Mouse (Mus musculus) spleen, embryonic (tissue): ENCODE data around the gene Gm11437.

Experiments used
- CTCF ChIA-PET: fragments of 350-600 bp; sonication (Branson Sonifier 250); formaldehyde crosslinking; loops from one replicate; lab custom pipeline; 2022; lab: Charles Lee

The Gm11437 gene

DNA sequence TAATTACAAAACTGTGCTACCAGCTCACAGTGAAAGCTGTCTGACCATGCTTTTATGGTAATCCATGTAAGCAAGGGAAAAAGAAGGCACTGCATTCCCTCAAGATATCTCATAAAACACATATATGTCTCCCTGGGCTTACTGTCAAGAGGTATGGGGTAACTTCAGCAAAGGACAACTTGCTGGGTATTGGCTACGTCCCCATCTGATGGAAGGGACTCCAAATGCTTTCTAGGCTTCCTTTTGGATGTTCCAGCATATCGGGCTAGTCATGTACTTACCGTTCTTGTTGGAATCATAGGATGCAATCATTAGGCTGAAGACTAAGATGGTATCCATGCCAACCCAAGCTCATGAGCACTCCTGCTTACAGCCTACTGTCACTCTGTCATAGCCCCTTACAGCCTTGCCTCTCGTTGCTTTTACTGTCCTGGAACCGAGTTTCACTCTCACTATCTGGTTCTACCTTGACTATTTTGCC lies at the start of gene Gm11437:
Gene Gm11437, minus strand, starts transcription at position 431 of the 481 bp plus-strand sequence.
- CTCF ChIA-PET: interaction anchor here (0.6 kb wide), 1 partner anchor 14 kb away, joined by 3 read pairs; no protein-coding TSS in a partner anchor

DNA sequence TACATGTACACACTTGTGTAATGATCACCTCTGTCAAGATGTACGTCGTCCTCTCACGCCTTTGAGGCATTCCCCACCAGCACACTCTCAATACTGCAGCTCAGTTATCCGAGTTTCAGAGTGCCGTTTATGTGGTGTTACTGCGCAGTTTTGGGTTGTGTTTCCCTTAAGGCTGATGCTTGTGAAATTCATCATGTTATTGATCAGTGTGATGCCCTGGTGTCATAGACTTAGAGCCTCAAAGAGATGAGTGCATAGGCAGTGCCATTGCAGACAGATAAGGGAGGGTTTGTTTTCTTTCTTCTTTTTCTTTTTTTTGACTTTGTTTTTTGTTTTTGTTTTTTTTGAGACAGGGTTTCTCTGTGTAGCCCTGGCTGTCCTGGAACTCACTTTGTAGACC lies 43.6 kb upstream of the Gm11437 start:
- CTCF ChIA-PET: no interaction called here

DNA sequence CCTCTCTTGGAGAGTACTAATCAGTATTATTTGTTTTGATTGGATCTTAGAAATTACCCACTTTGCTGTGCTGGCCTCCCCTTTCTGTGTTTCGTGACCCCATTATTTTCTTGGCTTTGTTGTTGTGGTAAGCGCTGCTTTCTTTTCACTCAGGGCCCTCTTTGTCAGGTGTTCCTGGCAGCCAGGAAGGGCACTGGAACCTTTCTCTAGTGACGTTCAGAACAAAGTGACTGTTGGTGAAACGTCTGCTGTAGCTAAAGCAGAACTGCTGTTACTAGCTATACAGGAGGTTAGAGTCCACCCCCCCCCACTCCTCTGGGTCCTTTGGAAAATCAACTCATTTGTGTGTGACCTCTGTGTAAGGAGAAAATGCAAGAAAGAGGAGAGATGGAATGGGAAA lies 38.5 kb upstream of the Gm11437 start:
- CTCF ChIA-PET: no interaction called here

DNA sequence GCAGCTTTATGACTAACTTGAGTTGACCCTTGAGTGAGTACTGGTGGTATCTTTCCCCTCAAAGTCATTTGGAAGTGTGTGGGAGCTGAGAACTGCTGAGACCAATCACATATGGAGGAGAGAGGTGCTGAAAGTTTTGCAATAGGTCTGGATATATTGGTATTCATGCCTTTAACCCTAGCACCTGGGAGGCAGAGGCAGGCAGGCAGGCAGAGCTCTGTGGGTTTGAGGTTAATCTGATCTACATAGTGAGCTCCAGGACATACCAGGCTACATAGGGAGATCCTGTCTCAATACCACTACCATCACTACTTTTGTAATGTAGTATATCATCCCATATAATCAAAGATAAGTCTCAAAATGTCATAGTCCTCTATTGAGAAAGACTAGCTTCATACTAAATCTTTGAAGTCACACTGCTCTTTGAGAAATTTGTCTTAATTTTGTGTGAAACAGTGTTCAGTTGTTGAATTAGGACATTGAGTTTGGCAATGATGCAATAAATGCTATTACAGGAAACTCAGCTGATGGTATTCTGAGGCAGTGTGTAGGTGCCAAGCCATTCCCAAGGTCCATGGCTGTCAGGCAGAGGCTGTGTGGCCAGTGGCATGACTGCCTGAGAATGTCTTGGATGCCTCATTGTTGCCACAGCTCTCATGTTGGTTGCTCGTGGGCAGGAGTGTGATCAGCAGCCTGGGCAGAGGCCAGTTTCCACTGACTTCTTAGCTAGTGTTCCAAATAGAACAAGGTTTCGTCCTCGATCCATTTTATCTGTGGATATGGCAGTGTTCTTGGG lies 30.5 kb upstream of the Gm11437 start:
- CTCF ChIA-PET: interaction anchor here (0.6 kb wide), 1 partner anchor 43 kb away, joined by 19 read pairs; no protein-coding TSS in a partner anchor

DNA sequence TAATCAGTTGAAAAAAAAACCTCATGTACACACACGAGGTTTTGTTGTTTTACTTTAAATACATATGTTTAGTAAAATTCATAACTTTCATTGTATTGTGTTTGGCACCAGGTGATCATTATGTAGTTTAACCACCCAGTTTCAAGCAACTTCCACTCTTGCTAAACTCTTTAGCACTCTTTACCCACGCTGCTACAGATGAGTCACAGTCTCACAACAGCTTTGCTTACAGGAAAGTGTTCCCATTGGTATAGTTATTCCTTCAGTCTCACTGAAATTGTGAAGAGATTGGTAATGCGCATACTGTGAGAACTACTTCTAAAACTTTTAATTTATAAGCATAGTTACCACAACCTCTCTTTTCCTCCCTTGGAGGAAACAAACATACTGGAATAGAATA lies 27.5 kb upstream of the Gm11437 start:
- CTCF ChIA-PET: no interaction called here

DNA sequence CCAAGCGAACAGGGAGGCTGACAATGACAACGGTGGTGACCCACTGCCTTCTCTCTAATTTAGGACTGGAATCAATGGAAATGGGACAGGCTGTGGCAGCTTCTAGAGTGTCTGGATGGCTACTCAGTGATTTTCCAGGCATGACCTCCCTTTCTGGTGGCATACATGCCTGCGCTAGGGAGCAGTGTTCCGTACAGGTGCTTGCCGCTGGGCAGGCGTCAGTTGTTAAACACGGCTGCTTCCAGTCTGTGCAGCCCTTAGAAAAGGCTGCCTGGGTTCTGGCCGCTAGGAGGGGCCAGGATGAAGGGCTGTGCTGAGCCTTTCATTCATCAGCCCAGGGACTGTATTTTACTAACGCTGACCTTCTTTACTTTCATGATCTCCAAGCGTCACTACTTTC lies 26.0 kb upstream of the Gm11437 start:
- CTCF ChIA-PET: no interaction called here

DNA sequence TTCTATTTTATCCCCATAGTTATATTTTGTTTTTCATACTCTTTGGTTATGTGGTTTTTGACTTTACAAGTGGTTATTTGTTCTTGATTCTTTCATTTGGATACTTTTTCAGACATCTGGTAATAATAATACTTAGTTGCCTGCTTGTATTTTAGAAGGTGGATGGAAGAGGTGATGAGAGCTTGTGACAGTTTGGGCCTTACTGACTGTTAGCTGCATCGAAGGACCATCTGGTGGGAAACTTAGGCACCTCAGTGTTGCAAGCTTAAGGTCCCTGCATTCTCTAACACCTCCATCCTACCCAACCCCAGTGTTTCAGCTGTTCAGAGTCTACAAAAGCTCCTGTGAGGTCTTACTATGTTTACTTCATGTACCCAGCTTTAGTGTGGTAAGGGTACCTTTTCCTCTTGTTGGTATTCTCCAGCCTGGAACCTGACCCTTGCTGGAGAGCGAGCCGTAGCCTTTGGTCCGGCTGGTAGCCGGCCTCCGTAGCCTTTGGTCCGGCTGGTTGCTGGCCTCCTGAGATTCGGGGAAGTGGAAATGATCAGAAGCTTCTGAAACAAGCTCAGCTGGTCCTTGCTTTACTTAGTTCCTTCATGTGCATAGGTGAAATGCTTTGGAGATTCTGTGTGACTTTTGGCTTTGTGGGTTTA lies 23.4 kb upstream of the Gm11437 start:
- CTCF ChIA-PET: no interaction called here

DNA sequence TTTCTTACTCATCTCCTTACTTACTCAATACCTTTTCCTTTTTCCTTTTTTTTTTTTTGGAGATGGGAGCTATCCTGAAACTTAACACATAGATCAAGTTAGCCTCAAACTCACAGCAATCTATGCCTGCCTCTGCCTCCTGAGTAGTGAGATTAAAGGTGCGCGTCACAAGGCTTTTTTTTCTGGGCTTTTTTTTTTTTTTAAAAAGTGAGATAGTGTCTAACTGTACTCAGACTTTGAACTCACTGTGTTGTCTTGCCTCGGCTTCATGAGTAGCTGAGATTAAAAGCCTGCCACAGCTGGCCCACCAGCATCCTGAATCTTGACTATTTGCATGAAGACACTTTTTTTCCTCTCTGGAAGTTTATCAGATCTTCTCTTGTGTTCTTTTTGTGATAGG lies 21.3 kb upstream of the Gm11437 start:
- CTCF ChIA-PET: no interaction called here

DNA sequence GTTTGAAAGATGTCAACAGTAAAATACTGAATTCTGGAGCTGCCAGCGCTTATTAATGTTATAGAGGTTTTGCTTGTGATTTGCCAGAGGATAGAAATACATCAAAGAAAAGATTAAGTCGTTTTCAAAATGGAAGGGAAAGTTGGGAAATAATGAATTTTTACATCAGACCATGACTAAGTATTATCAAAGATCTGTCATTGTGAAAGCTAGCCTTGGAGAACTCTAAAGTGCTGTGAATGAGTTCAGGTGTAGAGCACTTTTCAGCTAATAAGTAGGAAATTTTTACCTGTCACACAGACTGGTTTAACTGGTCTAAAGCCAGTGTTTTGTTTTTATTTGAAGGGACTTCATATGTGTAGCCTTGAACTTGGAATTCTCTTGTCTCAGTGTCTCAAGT lies 14.0 kb upstream of the Gm11437 start:
- CTCF ChIA-PET: interaction anchor here (0.6 kb wide), 1 partner anchor 14 kb away, joined by 3 read pairs; no protein-coding TSS in a partner anchor

DNA sequence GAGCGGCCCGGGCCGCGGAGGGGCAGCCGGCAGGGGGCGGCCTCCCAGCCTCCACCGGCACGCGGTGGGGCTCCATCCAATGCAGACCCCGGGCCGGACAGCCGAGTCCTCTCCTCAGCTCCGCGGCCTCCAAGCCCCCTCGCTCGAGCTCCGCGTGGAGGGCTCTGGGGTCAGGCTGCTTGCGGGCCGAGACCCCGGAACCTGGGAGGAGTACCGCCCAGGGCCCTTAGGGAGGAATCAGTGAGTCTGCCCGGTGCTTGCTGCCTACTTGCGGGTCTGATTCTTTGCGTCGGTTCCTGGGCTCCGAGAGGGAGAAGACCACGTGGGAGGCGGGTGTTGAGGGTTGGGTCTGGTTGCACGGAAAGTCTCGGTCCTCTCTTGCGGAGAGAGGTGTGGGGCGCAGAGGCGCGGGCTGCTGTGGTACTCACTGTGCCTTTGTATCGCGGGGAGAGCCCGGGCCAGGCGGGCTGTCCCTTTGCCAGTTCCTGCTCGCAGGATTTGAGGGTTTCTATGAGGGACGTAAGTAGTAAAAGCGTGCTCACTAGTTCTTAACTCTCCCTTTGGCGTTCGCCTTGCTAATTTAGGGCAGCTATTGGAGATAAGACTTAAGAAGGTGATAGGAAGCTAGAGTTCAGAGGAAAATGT lies 12.8 kb upstream of the Gm11437 start:
- CTCF ChIA-PET: interaction anchor here (0.6 kb wide), 1 partner anchor 71 kb away, joined by 7 read pairs; no protein-coding TSS in a partner anchor

DNA sequence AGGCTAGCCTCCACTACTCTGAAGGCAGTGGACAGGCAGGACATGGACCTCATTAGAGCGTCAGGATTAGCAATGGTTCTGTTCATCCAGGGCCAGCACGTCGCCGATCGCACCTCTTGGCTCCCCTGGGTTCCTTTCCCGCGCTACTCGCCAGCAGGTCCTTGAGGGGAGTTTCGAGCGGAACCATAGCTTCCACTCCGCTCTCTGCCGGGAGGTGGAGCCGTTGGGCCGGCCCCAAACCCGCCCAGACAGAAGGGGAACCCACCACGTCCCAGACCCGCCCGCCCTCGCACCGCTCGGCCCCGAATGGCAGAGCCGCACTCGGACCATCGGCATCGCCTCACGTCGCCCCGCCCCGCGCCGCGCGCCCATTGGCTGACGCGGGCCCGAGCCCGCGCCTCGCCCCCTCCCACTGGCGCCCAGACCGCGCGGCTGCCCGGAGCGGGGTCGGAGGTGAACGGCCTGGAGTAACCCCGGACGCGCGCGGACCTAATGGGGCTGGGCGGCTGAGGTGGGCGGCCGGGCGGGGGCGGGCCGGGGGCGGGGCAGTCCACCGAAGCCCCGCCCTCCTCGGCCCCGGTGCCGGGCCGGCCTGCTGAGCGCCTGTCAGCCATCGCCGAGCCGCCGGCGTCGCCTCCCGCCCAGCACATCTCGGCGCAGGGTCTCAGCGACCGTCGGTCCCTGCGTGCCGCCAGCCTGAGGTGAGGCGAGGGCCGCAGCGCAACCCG lies 12.1 kb upstream of the Gm11437 start:
- CTCF ChIA-PET: interaction anchor here (0.6 kb wide), 1 partner anchor 71 kb away, joined by 7 read pairs; no protein-coding TSS in a partner anchor

DNA sequence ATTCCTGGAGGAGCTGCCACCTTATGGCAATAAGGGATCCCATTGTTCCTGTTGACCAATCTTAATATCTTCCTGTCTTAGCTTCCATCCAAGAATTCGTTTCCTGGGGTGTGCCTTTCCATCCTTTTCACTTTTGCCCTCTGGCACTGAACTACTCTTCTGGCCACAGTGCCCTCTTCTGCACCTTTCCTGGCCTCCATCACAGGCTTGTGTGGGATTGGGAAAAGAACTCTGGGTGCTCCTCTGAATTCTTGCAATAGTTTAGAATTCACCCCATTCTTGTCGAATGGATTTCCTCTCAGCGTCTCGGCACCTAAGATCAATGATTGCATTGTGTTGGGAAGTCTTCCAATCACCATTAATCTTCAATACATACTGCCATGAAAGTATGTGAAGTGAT lies 11.3 kb upstream of the Gm11437 start:
- CTCF ChIA-PET: interaction anchor here (0.6 kb wide), 1 partner anchor 908 kb away, joined by 6 read pairs; no protein-coding TSS in a partner anchor

DNA sequence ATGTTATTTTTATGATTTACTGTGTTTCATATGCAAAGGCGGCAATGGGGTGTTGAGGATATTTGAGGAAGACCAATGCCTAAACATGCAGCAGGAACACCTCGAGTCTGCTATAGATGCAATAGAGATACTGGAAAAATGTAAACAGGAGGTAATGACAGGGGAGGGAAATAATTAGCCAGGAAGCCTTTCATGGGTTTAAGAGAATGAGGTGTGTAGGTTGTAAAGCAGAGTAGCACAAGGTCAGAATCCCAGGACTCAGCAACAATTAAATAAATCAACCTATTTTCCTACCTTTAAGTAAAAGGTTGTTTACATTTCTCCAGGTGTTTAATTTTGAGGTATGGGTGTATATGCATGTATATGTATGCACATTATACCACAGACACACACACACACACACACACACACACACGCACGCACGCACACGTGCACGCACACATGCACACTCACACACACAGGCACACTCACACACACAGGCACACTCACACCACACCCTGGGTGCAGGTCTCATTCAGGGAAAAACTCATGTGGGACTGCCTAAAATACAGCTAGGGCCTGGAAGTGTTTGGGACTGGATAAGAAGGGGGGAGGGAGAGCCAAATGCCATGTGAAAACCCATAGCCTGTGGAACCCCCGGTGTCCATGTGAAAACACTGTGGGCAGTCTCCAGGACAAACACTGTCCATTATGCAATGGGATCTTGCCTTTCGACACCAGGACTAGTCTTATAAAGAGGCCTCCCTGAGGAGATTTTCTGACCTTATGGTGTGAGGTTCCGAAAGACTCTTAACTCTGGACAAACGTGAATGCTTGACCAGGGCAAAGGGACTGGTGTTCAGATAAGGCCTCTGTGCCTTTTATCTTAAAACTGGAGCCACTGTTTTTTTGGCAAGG lies 5.5 kb upstream of the Gm11437 start:
- CTCF ChIA-PET: interaction anchor here (0.5 to 0.6 kb wide), 2 partner anchors 22 to 134 kb away, joined by 4 to 8 read pairs; no protein-coding TSS in a partner anchor

DNA sequence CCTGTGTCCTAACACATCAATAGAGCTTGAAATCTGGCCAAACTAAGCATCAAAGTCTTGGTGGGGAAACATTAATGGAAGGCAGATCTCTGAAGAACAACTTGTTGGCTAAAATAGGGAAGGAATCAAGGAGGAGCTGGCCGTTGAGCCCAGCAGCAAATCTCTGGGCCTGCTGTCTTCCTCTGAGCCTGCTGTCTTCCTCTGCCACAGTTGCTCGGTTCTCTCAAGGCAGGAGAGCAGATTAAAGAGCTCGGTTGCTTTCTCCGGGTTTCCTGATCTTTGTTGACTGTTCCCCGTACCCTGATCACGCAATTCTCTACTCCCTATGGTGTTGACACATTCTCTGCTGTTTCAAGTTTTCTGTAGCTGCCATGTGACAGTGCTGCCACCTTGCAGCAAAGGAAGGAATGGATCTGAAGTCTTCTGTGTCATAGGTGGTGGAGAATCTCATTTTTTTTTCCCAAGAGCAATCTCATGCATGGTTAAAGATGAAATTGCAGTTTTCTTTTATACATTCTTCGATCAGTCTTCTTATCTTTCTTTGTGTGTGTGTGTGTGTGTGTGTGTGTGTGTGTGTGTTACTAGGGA lies 1.5 kb upstream of the Gm11437 start:
- CTCF ChIA-PET: no interaction called here

DNA sequence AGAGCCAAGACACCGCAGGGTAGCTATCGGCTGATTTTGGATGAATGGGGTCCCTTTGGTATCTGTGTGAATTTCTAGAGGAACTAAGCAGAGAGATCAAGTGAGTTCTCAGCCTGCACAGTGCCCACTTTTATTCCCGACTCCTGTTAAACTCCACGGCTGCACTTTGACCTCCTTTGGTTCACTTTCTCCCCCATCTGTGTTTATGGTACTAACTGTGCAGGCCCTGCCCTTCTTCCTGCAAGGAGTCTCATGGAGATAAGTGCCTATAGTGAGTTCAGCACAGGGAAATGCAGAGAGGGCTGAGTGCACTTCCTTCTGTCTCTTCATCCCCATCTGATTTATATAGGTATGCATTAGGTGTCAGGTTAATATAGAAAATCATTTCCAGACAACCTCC lies 2.7 kb downstream of the Gm11437 start:
- CTCF ChIA-PET: no interaction called here

DNA sequence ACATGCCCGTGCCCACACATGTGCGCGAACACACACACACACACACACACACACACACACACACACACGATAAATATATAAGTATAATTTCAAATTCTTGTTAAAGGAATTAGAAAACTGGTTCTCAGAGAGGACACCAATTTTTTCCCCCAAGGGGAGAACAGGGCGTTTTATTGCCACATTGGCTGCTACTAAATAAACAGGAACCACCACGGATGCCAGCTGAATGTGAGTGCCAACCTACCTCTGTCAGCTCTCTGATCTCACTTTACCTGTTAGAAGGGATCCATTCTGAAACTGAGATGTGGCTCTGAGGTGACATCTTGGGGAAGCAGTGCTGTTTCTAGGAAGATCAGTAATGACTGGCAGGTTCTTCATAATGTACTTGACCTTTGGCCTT lies 3.2 kb downstream of the Gm11437 start:
- CTCF ChIA-PET: no interaction called here

DNA sequence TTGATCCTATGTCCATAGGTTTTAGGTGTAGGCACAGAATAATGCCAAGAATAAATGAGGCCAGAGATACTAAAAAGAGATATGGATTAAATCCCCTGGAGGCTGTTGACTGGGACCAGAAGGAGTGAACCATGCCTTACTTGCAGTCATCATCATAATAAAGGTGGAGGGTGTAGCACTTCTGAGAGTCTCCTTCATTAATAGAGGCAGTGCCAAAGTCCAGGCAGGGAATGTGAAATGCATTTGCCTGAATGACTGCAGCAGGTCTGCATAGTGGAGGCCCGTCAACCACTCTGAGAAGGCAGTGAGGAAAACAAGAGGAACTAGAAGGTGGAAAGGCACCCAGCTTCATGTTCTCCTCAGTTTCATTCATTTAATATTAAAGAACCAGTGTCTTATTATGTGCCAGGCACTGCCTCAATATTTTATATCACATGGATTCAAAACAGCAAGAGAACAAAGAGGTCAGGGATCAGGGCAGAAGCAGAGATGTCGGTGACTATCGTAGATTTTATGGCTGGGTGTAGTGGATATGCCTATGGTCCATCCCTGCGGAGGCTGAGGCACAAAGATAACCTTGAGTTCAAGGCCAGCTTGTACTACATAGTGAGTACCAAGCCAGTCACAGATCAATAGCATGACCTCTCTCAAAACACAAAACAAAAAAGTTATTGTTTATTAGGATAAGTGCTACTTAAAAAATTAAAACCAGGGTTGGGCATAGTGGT lies 10.6 kb downstream of the Gm11437 start:
- CTCF ChIA-PET: no interaction called here

DNA sequence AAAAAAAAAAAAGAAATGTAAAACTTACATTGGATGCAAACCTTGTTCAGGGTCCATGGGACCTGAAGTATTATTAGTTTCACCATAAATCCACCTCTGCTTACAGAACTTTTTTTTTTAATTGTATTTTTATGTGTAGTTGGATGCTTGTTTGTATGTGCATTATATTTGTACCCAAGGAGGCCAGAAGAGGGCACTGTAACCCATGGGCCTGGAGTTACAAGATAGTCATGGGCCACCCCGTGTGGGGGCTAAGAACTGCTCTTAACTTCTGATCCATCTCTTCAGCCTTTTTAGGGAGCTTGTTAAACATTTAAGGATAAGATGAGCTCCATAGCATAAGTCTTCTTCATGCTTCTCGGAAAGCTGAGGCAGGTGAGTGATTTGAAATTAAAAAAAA lies 16.4 kb downstream of the Gm11437 start:
- CTCF ChIA-PET: interaction anchor here (0.6 to 0.7 kb wide), 2 partner anchors 11 to 21 kb away, joined by 3 to 4 read pairs; no protein-coding TSS in a partner anchor

DNA sequence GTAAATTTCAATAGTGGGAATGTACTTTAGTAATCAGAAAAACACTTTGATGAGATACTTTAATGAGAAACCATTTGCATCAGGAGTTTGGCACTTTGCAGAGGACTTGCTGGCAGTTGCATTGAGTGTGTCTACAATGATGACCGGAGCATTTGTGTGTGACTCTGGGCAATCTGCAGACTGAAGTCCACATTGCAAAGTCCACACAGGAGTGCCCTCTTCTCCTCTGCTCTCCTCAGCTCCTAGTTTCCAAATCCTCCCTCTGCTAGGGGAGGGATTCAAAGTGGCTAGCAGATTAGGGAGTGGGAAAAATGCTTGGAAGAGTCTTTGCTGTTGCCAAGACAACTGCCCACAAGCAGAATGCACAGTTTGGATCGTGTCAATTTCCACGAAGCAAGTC lies 21.2 kb downstream of the Gm11437 start:
- CTCF ChIA-PET: no interaction called here
